Mouse (Mus musculus) bone marrow macrophage, adult 2 months (primary cell): Measurements from ENCODE around the gene Dhx34.

Experiments used
- CTCF ChIP-seq: IDR thresholded peaks from 2 replicates; pipeline ENCODE4 v1.5.1; 2012; ENCODE audit warnings: low read depth, mild to moderate bottlenecking, low read length, moderate library complexity
- POLR2A ChIP-seq: IDR thresholded peaks from 2 replicates; pipeline ENCODE4 v1.6.1; 2012; ENCODE audit warnings: mild to moderate bottlenecking, low read depth, low read length, borderline replicate concordance

- TF ChIP-seq POLR2A (no peak), CTCF (peak; percentile 22; the same call in 1 of the 2 replicates)
Measured at GRCm38 (mm10) chr7:16263015-16263787, 41.4 kb upstream of the Dhx34 start.
